Mouse (Mus musculus) brain, embryonic 14.5 days (tissue): ENCODE results near the gene Btbd35f6. TPM values are rescaled to one million over a fixed set of nuclear protein-coding genes. Genes with fewer than 3 reads are reported as not detected.
"Not testable (repeated sequence)": the region's sequence is repeated elsewhere in the genome, so short reads cannot be mapped to it uniquely, and the experiment has no call there.

ENCODE experiments used
- DNase-seq: peaks from one replicate; pipeline ENCODE4 v3.0.0-alpha.2; 2011; ENCODE audit warnings: low read depth
- polyA plus RNA-seq: library from polyadenylated mRNA; depleted of rRNA; stranded (reverse); fragments of >200 nt; gene quantifications from 2 replicates; pipeline ENCODE4 v1.2.3, GENCODE M21; 2012; rRNA removed

Btbd35f6 gene
- polyA plus RNA-seq = not detected in 2 replicates

GRCm38 (mm10) chrX:33956440-33956839 is at the start of gene Btbd35f6:
TSS of gene Btbd35f6 (minus strand) at chrX:33956540.
- DNase-seq = not testable (repeated sequence)

- DNase-seq = not testable (repeated sequence)
Observed at GRCm38 (mm10) chrX:33986716-33987115, 30.4 kb upstream of the Btbd35f6 start, which contains the start of gene Gm21870. TSS of gene Gm21870 (minus strand) at chrX:33986816.

GRCm38 (mm10) chrX:33930216-33930615 is 26.1 kb downstream of the Btbd35f6 start:
- not testable (repeated sequence) for DNase-seq

- DNase-seq = not testable (repeated sequence)
Observed at GRCm38 (mm10) chrX:33928225-33928624, 28.1 kb downstream of the Btbd35f6 start.

GRCm38 (mm10) chrX:33926344-33926743 is 30.0 kb downstream of the Btbd35f6 start:
- not testable (repeated sequence) for DNase-seq

- DNase-seq = not testable (repeated sequence)
Observed at GRCm38 (mm10) chrX:33925420-33925819, 30.9 kb downstream of the Btbd35f6 start.

Other genes starting within 250 kb of the Btbd35f6 start
- not detected in 2 replicates for gene Gm21870, start 30.3 kb upstream of the Btbd35f6 start, polyA plus RNA-seq
- not detected in 2 replicates for gene Btbd35f9, start 205.0 kb upstream of the Btbd35f6 start, polyA plus RNA-seq